Mouse (Mus musculus) limb, embryonic 10.5 days (tissue): Measurements from ENCODE around the gene Hist1h2bn. TPM values are rescaled to one million over a fixed set of nuclear protein-coding genes. Genes with fewer than 3 reads are reported as not detected.
"Not testable (repeated sequence)": the region's sequence is repeated elsewhere in the genome, so short reads cannot be mapped to it uniquely, and the experiment has no call there.

ENCODE experiments used
- DNase-seq: peaks from one replicate; pipeline ENCODE4 v3.0.0-alpha.2; 2017; ENCODE audit warnings: low spot score
- H3K27ac ChIP-seq: fragments of 300-500 bp; sonication (generic); 2 replicates; pipeline ENCODE4 v1.5.1; 2016; ENCODE audit warnings: mild to moderate bottlenecking
- H3K27me3 ChIP-seq: fragments of 300-500 bp; sonication (generic); 2 replicates; pipeline ENCODE4 v1.6.1; 2016; ENCODE audit warnings: low read depth, mild to moderate bottlenecking; ENCODE audit not compliant: poor library complexity, severe bottlenecking
- H3K36me3 ChIP-seq: fragments of 300-500 bp; sonication (generic); 2 replicates; pipeline ENCODE4 v1.6.1; 2016; ENCODE audit warnings: mild to moderate bottlenecking, moderate library complexity
- H3K4me1 ChIP-seq: fragments of 300-500 bp; sonication (generic); 2 replicates; pipeline ENCODE4 v1.6.1; 2016
- H3K4me3 ChIP-seq: fragments of 300-500 bp; sonication (generic); 2 replicates; pipeline ENCODE4 v1.5.1; 2016; ENCODE audit warnings: mild to moderate bottlenecking, moderate library complexity
- H3K9me3 ChIP-seq: fragments of 300-500 bp; sonication (generic); replicated peaks from 2 replicates; pipeline ENCODE4 v1.6.1; 2016; ENCODE audit warnings: mild to moderate bottlenecking
- WGBS: fragments of 180-500 bp; shearing (Covaris S2); methylation state at CpG from one replicate; pipeline ENCODE4 v1.1.7; 2016; 5-methylcytosine and 5-hydroxymethylcytosine counted together
- polyA plus RNA-seq: library from polyadenylated mRNA; unstranded; fragments of >200 nt; fragmentation: Nextera tagmentation; extraction: Ambion mirVana; gene quantifications from 2 replicates; pipeline ENCODE4 v1.2.1, GENCODE M21; 2016

The Hist1h2bn gene
- polyA plus RNA-seq, 1 experiment from 2014 or later, result 1.4 TPM

GRCm38 (mm10) chr13:21781021-21781555, 27.2 kb downstream of the Hist1h2bn start:
- WGBS, result 43% methylated on average over 6 of the region's 6 CpGs
- no peaks in the 10 kb centered on the region for H3K9me3 ChIP-seq
- no peaks in the 10 kb centered on the region for H3K36me3 ChIP-seq
- peak; percentile 30 for DNase-seq
- peaks cover 28% of the 10 kb centered on the region for H3K4me1 ChIP-seq
- H3K4me3 ChIP-seq, result peak overlapping the region; percentile 61; the same call in 1 of the 2 replicates
- peak overlapping the region; percentile 93 for H3K27ac ChIP-seq
- H3K27me3 ChIP-seq, result no peaks in the 10 kb centered on the region

GRCm38 (mm10) chr13:21781639-21782038, 27.7 kb downstream of the Hist1h2bn start:
- Histone ChIP-seq H3K4me3 (0 out of 2 replicates have a peak overlapping the region, but pooled peaks have one; percentile 52), H3K27me3 (no peaks in the 10 kb centered on the region), H3K36me3 (no peaks in the 10 kb centered on the region), H3K27ac (peak overlapping the region; percentile 93), H3K4me1 (peaks cover 29% of the 10 kb centered on the region), H3K9me3 (no peaks in the 10 kb centered on the region)
- 92% methylated on average over 1 of the region's 1 CpGs for WGBS
- peak; percentile 14 for DNase-seq

GRCm38 (mm10) chr13:21782361-21783254, 28.7 kb downstream of the Hist1h2bn start:
- not testable (repeated sequence) for H3K9me3 ChIP-seq, H3K36me3 ChIP-seq, H3K27me3 ChIP-seq
- peaks cover 29% of the 10 kb centered on the region for H3K4me1 ChIP-seq
- H3K27ac ChIP-seq, result peak overlapping the region; percentile 93
- DNase-seq, result peak; percentile 63
- WGBS, result 2% methylated on average over 22 of the region's 35 CpGs
- peak overlapping the region; percentile 52 for H3K4me3 ChIP-seq

GRCm38 (mm10) chr13:21783255-21783617, 29.3 kb downstream of the Hist1h2bn start, which contains the start of gene Hist1h3i:
Hist1h3i (minus strand) TSS chr13:21783370.
- Histone ChIP-seq H3K27ac (peak within 1 kb of the TSS; percentile 93), H3K4me1 (peaks cover 29% of the 10 kb centered on the region), H3K9me3 (no peaks in the 10 kb centered on the region)

GRCm38 (mm10) chr13:21783734-21784161, 29.8 kb downstream of the Hist1h2bn start:
- WGBS, result 3% methylated on average over 9 of the region's 9 CpGs
- peaks cover 31% of the 10 kb centered on the region for H3K4me1 ChIP-seq
- H3K9me3 ChIP-seq, result no peaks in the 10 kb centered on the region
- DNase-seq, result peak; percentile 59
- H3K36me3 ChIP-seq, result no peaks in the 10 kb centered on the region
- no peaks in the 10 kb centered on the region for H3K27me3 ChIP-seq
- H3K4me3 ChIP-seq, result peak overlapping the region; percentile 52
- H3K27ac ChIP-seq, result peak overlapping the region; percentile 93

More at GRCm38 (mm10) chr13:21783255-21783617, 29.3 kb downstream of the Hist1h2bn start, which contains the start of gene Hist1h3i:
- Histone ChIP-seq H3K27me3 (no peaks in the 10 kb centered on the region), H3K36me3 (no peaks in the 10 kb centered on the region), H3K4me3 (peak within 1 kb of the TSS; percentile 52)
- WGBS, result under 1% methylated on average over 16 of the region's 20 CpGs
- DNase-seq, result peak; percentile 38

- DNase-seq, result peak; percentile 33
- Histone ChIP-seq H3K4me3 (peak overlapping the region; percentile 52), H3K4me1 (peaks cover 34% of the 10 kb centered on the region), H3K27me3 (no peaks in the 10 kb centered on the region), H3K9me3 (no peaks in the 10 kb centered on the region), H3K27ac (peak overlapping the region; percentile 93), H3K36me3 (no peaks in the 10 kb centered on the region)
- 21% methylated on average over 6 of the region's 6 CpGs for WGBS
These were observed 30.4 kb downstream of the Hist1h2bn start for GRCm38 (mm10) chr13:21784311-21784710.

GRCm38 (mm10) chr13:21786189-21786898, 32.4 kb downstream of the Hist1h2bn start:
- Histone ChIP-seq H3K27ac (peak overlapping the region; percentile 93), H3K9me3 (no peaks in the 10 kb centered on the region), H3K36me3 (no peaks in the 10 kb centered on the region), H3K27me3 (no peaks in the 10 kb centered on the region), H3K4me3 (peak overlapping the region; percentile 49), H3K4me1 (peaks cover 36% of the 10 kb centered on the region)
- DNase-seq, result peak; percentile 53
- WGBS, result 5% methylated on average over 8 of the region's 8 CpGs

GRCm38 (mm10) chr13:21786899-21787629, 33.1 kb downstream of the Hist1h2bn start, which contains the start of the genes Hist1h2an and Hist1h2bp:
Hist1h2an (minus strand) TSS chr13:21787218.
Hist1h2bp (plus strand) TSS chr13:21787461.
- not testable (repeated sequence) for H3K36me3 ChIP-seq, H3K9me3 ChIP-seq, H3K27me3 ChIP-seq
- peaks cover 36% of the 10 kb centered on the region for H3K4me1 ChIP-seq
- WGBS, result under 1% methylated on average over 38 of the region's 63 CpGs
- peak within 1 kb of the TSS; percentile 49 for H3K4me3 ChIP-seq
- H3K27ac ChIP-seq, result peak within 1 kb of the TSS; percentile 93
- DNase-seq, result peak; percentile 85

GRCm38 (mm10) chr13:21787760-21788593, 34.1 kb downstream of the Hist1h2bn start:
- no peaks in the 10 kb centered on the region for H3K36me3 ChIP-seq
- peaks cover 36% of the 10 kb centered on the region for H3K4me1 ChIP-seq
- DNase-seq, result peak; percentile 34
- WGBS, result 17% methylated on average over 16 of the region's 21 CpGs
- H3K9me3 ChIP-seq, result no peaks in the 10 kb centered on the region
- no peaks in the 10 kb centered on the region for H3K27me3 ChIP-seq
- peak overlapping the region; percentile 93 for H3K27ac ChIP-seq
- H3K4me3 ChIP-seq, result peak overlapping the region; percentile 49

- Histone ChIP-seq H3K36me3 (no peaks in the 10 kb centered on the region), H3K9me3 (no peaks in the 10 kb centered on the region), H3K4me1 (peaks cover 26% of the 10 kb centered on the region), H3K4me3 (no peak overlapping the region), H3K27ac (peak overlapping the region; percentile 93; the same call in 1 of the 2 replicates), H3K27me3 (no peaks in the 10 kb centered on the region)
- 54% methylated on average over 6 of the region's 6 CpGs for WGBS
- peak; percentile 30 for DNase-seq
These were observed 36.0 kb downstream of the Hist1h2bn start for GRCm38 (mm10) chr13:21789925-21790324.

GRCm38 (mm10) chr13:21790601-21791283, 36.8 kb downstream of the Hist1h2bn start:
- Histone ChIP-seq H3K27me3 (no peaks in the 10 kb centered on the region), H3K4me1 (peaks cover 26% of the 10 kb centered on the region), H3K27ac (peak overlapping the region; percentile 84), H3K4me3 (peak overlapping the region; percentile 38), H3K9me3 (no peaks in the 10 kb centered on the region), H3K36me3 (no peaks in the 10 kb centered on the region)
- DNase-seq, result peak; percentile 46
- WGBS, result 9% methylated on average over 18 of the region's 18 CpGs
